Mouse (Mus musculus): ENCODE measurements around the gene D11Wsu47e.

Gene D11Wsu47e

GRCm38 (mm10) chr11:113666205-113666604, 18.0 kb upstream of the D11Wsu47e start:
- no peak for DNase-seq (ENCODE audit: low spot score in 2 of 2)

GRCm38 (mm10) chr11:113666648-113667047, 17.6 kb upstream of the D11Wsu47e start:
- no peak for DNase-seq (ENCODE audit: low spot score in 2 of 2)

- no peak for DNase-seq (ENCODE audit: low spot score in 2 of 2)
Observed at GRCm38 (mm10) chr11:113667122-113667521, 17.1 kb upstream of the D11Wsu47e start.

GRCm38 (mm10) chr11:113667704-113668103, 16.5 kb upstream of the D11Wsu47e start:
- no peak for DNase-seq (ENCODE audit: low spot score in 2 of 2)

- DNase-seq (ENCODE audit: low spot score in 2 of 2): no peak
Observed at GRCm38 (mm10) chr11:113668857-113669256, 15.4 kb upstream of the D11Wsu47e start.

GRCm38 (mm10) chr11:113669711-113670110, 14.5 kb upstream of the D11Wsu47e start:
- no peak for DNase-seq (ENCODE audit: low spot score in 2 of 2)

- no peak for DNase-seq (ENCODE audit: low spot score in 2 of 2)
Observed at GRCm38 (mm10) chr11:113673614-113674013, 10.6 kb upstream of the D11Wsu47e start.

- no peak for DNase-seq (ENCODE audit: low spot score in 2 of 2)
Observed at GRCm38 (mm10) chr11:113674595-113674994, 9.6 kb upstream of the D11Wsu47e start.

- no peak for DNase-seq (ENCODE audit: low spot score in 2 of 2)
Observed at GRCm38 (mm10) chr11:113676847-113677246, 7.4 kb upstream of the D11Wsu47e start.

GRCm38 (mm10) chr11:113677378-113677777, 6.8 kb upstream of the D11Wsu47e start:
- DNase-seq (ENCODE audit: low spot score in 2 of 2): no peak

GRCm38 (mm10) chr11:113678373-113678772, 5.8 kb upstream of the D11Wsu47e start:
- DNase-seq (ENCODE audit: low spot score in 2 of 2): no peak

GRCm38 (mm10) chr11:113680954-113681353, 3.3 kb upstream of the D11Wsu47e start:
- no peak for DNase-seq (ENCODE audit: low spot score in 2 of 2)

- no peak for DNase-seq (ENCODE audit: low spot score in 2 of 2)
Observed at GRCm38 (mm10) chr11:113681979-113682378, 2.2 kb upstream of the D11Wsu47e start.

GRCm38 (mm10) chr11:113682897-113683626, 1.1 kb upstream of the D11Wsu47e start:
- DNase-seq (ENCODE audit: low spot score in 2 of 2): peak; percentile 34 to 46

GRCm38 (mm10) chr11:113683627-113683956, 620 bp upstream of the D11Wsu47e start:
- DNase-seq (ENCODE audit: low spot score in 2 of 2): no peak

- no peak for DNase-seq (ENCODE audit: low spot score in 2 of 2)
Observed at GRCm38 (mm10) chr11:113684707-113685426, 655 bp downstream of the D11Wsu47e start.

- DNase-seq (ENCODE audit: low spot score in 2 of 2): no peak
Observed at GRCm38 (mm10) chr11:113687031-113687430, 2.8 kb downstream of the D11Wsu47e start.

GRCm38 (mm10) chr11:113690506-113690905, 6.3 kb downstream of the D11Wsu47e start:
- DNase-seq (ENCODE audit: low spot score in 2 of 2): no peak

GRCm38 (mm10) chr11:113691318-113691717, 7.1 kb downstream of the D11Wsu47e start:
- DNase-seq (ENCODE audit: low spot score in 2 of 2): no peak

GRCm38 (mm10) chr11:113691851-113692250, 7.6 kb downstream of the D11Wsu47e start:
- DNase-seq (ENCODE audit: low spot score in 2 of 2): no peak

- no peak for DNase-seq (ENCODE audit: low spot score in 2 of 2)
Observed at GRCm38 (mm10) chr11:113697571-113697970, 13.4 kb downstream of the D11Wsu47e start.

- DNase-seq (ENCODE audit: low spot score in 2 of 2): no peak
Observed at GRCm38 (mm10) chr11:113698013-113698545, 13.9 kb downstream of the D11Wsu47e start.

GRCm38 (mm10) chr11:113699643-113700042, 15.4 kb downstream of the D11Wsu47e start:
- no peak for DNase-seq (ENCODE audit: low spot score in 2 of 2)
